Mouse (Mus musculus) midbrain, embryonic 13.5 days (tissue): Measurements from ENCODE around the gene Zbtb17. TPM values are rescaled to one million over a fixed set of nuclear protein-coding genes. Genes with fewer than 3 reads are reported as not detected.
A peak's percentile ranks its signal among the peaks of the same experiment; 100 is the strongest.

Source experiments
- ATAC-seq: fragments of 200-750 bp; cut with Nextera tagmentation; 2 replicates; pipeline ENCODE4 v1.8.0; 2017; ENCODE audit warnings: mild to moderate bottlenecking, moderate TSS enrichment, moderate library complexity
- H3K27ac ChIP-seq: fragments of 300-500 bp; sonication (generic); 2 replicates; pipeline ENCODE4 v1.5.1; 2015; ENCODE audit warnings: inconsistent platforms, mild to moderate bottlenecking, moderate library complexity
- H3K27me3 ChIP-seq: fragments of 300-500 bp; sonication (generic); 2 replicates; pipeline ENCODE4 v1.6.1; 2015; ENCODE audit warnings: mild to moderate bottlenecking, inconsistent platforms
- H3K36me3 ChIP-seq: fragments of 300-500 bp; sonication (generic); 2 replicates; pipeline ENCODE4 v1.6.1; 2015; ENCODE audit warnings: mild to moderate bottlenecking, inconsistent platforms
- H3K4me1 ChIP-seq: fragments of 300-500 bp; sonication (generic); replicated peaks from 2 replicates; pipeline ENCODE4 v1.6.1; 2015; ENCODE audit warnings: inconsistent platforms
- H3K4me2 ChIP-seq: fragments of 300-500 bp; sonication (generic); replicated peaks from 2 replicates; pipeline ENCODE4 v1.6.1; 2015; ENCODE audit warnings: moderate library complexity, mild to moderate bottlenecking, inconsistent platforms
- H3K4me3 ChIP-seq: fragments of 300-500 bp; sonication (generic); replicated peaks from 2 replicates; pipeline ENCODE4 v1.5.1; 2015; ENCODE audit warnings: mild to moderate bottlenecking, inconsistent platforms
- H3K9ac ChIP-seq: fragments of 300-500 bp; sonication (generic); replicated peaks from 2 replicates; pipeline ENCODE4 v1.6.1; 2015; ENCODE audit warnings: mild to moderate bottlenecking, inconsistent platforms
- H3K9me3 ChIP-seq: fragments of 300-500 bp; sonication (generic); 2 replicates; pipeline ENCODE4 v1.6.1; 2016; ENCODE audit warnings: mild to moderate bottlenecking, inconsistent platforms
- WGBS: fragments of 180-500 bp; shearing (Covaris S2); methylation state at CpG from one replicate; pipeline ENCODE4 v1.1.7; 2015; 5-methylcytosine and 5-hydroxymethylcytosine counted together
- polyA plus RNA-seq: library from polyadenylated mRNA; unstranded; fragments of >200 nt; fragmentation: Nextera tagmentation; extraction: Ambion mirVana; gene quantifications from 2 replicates; pipeline ENCODE4 v1.2.1, GENCODE M21; 2015

The Zbtb17 gene
- polyA plus RNA-seq, 1 experiment from 2014 or later, result 61.0 TPM

- Histone ChIP-seq H3K36me3 (peaks cover 47% of the 10 kb centered on the region), H3K4me1 (peaks cover 6% of the 10 kb centered on the region; the same call in 1 of the 2 replicates), H3K9me3 (no peaks in the 10 kb centered on the region), H3K4me3 (no peak overlapping the region), H3K9ac (0 out of 2 replicates have a peak overlapping the region, but pooled peaks have one; percentile 19), H3K27me3 (no peaks in the 10 kb centered on the region), H3K4me2 (no peak overlapping the region), H3K27ac (no peak overlapping the region)
- WGBS, result 66% methylated on average over 12 of the region's 12 CpGs
- ATAC-seq, result no peak
Observed at GRCm38 (mm10) chr4:141514179-141514641, 69.8 kb downstream of the Zbtb17 start.

Other genes starting within 250 kb of the Zbtb17 start
- gene Rsg1, start 230.7 kb upstream of the Zbtb17 start, polyA plus RNA-seq, result 6.4 and 8.9 TPM in 2 replicates
- gene Arhgef19, start 205.2 kb upstream of the Zbtb17 start, polyA plus RNA-seq, result 0.93 and 0.98 TPM in 2 replicates
- 3.5 and 4.7 TPM in 2 replicates for gene Epha2, start 143.4 kb upstream of the Zbtb17 start, polyA plus RNA-seq
- 7.8 and 10.1 TPM in 2 replicates for gene Fam131c, start 76.4 kb upstream of the Zbtb17 start, polyA plus RNA-seq
- gene Clcnka, start 45.9 kb upstream of the Zbtb17 start, polyA plus RNA-seq, result 0.09 TPM in 1 of 2 replicates, not detected in the other
- not detected in 2 replicates for gene Clcnkb, start 28.6 kb upstream of the Zbtb17 start, polyA plus RNA-seq
- not detected in 2 replicates for gene Hspb7, start 23.9 kb upstream of the Zbtb17 start, polyA plus RNA-seq
- gene Srarp, start 8.5 kb upstream of the Zbtb17 start, polyA plus RNA-seq, result not detected in 2 replicates
- gene Spen, start 93.9 kb downstream of the Zbtb17 start, polyA plus RNA-seq, result 18.3 and 20.5 TPM in 2 replicates
- gene Fblim1, start 161.4 kb downstream of the Zbtb17 start, polyA plus RNA-seq, result 24.0 and 24.7 TPM in 2 replicates
- gene Tmem82, start 174.0 kb downstream of the Zbtb17 start, polyA plus RNA-seq, result 0.10 and 0.27 TPM in 2 replicates
- gene Slc25a34, start 179.2 kb downstream of the Zbtb17 start, polyA plus RNA-seq, result 0.17 and 0.19 TPM in 2 replicates
- 7.5 and 8.3 TPM in 2 replicates for gene Plekhm2, start 220.2 kb downstream of the Zbtb17 start, polyA plus RNA-seq
- gene Rsc1a1, start 240.9 kb downstream of the Zbtb17 start, polyA plus RNA-seq, result 0.48 TPM in 1 of 2 replicates, not detected in the other